Mouse (Mus musculus) embryonic facial prominence, embryonic 10.5 days (tissue): ENCODE measurements around the gene Pdia4. TPM values are rescaled to one million over a fixed set of nuclear protein-coding genes. Genes with fewer than 3 reads are reported as not detected.
"Not testable (repeated sequence)": the region's sequence is repeated elsewhere in the genome, so short reads cannot be mapped to it uniquely, and the experiment has no call there.

Experiments
- DNase-seq: peaks from one replicate; pipeline ENCODE4 v3.0.0-alpha.2; 2017; ENCODE audit warnings: low spot score
- H3K27ac ChIP-seq: fragments of 300-500 bp; sonication (generic); replicated peaks from 2 replicates; pipeline ENCODE4 v1.5.1; 2016; ENCODE audit warnings: mild to moderate bottlenecking
- H3K27me3 ChIP-seq: fragments of 300-500 bp; sonication (generic); replicated peaks from 2 replicates; pipeline ENCODE4 v1.6.1; 2016; ENCODE audit warnings: low read depth, mild to moderate bottlenecking; ENCODE audit not compliant: poor library complexity, severe bottlenecking
- H3K36me3 ChIP-seq: fragments of 300-500 bp; sonication (generic); replicated peaks from 2 replicates; pipeline ENCODE4 v1.6.1; 2016; ENCODE audit warnings: mild to moderate bottlenecking, moderate library complexity
- H3K4me1 ChIP-seq: fragments of 300-500 bp; sonication (generic); 2 replicates; pipeline ENCODE4 v1.6.1; 2016
- H3K4me3 ChIP-seq: fragments of 300-500 bp; sonication (generic); 2 replicates; pipeline ENCODE4 v1.5.1; 2016; ENCODE audit warnings: mild to moderate bottlenecking, moderate library complexity
- H3K9me3 ChIP-seq: fragments of 300-500 bp; sonication (generic); 2 replicates; pipeline ENCODE4 v1.6.1; 2016; ENCODE audit warnings: mild to moderate bottlenecking
- WGBS: fragments of 180-500 bp; shearing (Covaris S2); methylation state at CpG from one replicate; pipeline ENCODE4 v1.1.7; 2016; 5-methylcytosine and 5-hydroxymethylcytosine counted together
- polyA plus RNA-seq: library from polyadenylated mRNA; unstranded; fragments of >200 nt; fragmentation: Nextera tagmentation; extraction: Ambion mirVana; gene quantifications from 2 replicates; pipeline ENCODE4 v1.2.1, GENCODE M21; 2016

The Pdia4 gene
- polyA plus RNA-seq = 323 and 333 TPM in 2 replicates

DNA sequence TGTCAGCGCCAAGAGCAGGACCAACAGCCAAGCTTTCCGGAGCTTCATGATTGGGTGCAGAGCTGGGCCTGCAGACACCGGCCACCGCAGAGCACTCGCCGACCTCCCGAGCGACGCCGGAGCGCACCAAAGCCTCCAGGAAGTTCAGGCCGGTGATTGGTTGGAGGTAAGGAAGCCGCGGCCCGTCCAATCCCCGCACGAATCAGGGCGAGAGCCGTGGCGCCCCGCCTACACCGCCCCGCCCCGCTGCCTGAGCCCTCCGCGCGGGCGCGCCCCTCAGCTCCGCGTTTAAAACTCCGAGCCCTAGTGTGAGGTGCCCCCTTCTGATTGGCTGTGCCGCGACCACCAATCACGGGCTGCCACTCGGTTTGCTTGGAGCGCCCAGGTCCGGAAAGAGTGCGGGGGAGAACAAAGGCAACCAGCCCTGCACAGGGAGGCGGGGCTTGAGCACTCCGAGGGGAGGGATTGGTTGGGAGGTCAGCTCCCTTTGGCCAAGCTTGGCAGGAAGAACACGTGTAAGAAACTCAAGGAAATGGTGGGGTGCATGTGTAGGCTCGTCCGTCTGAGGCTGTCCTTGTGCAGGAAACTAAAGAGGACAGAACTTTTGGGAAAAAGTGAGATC is at the start of gene Pdia4:
Gene Pdia4 (minus strand): TSS at position 174 of the 622 bp plus-strand sequence.
- peaks cover 35% of the 10 kb centered on the region for H3K36me3 ChIP-seq
- H3K9me3 ChIP-seq = no peaks in the 10 kb centered on the region
- peak within 1 kb of the TSS; percentile 85 for H3K4me3 ChIP-seq
- H3K27ac ChIP-seq = peak within 1 kb of the TSS; percentile 95
- peaks cover 36% of the 10 kb centered on the region for H3K4me1 ChIP-seq
- peak; percentile 100 for DNase-seq
- H3K27me3 ChIP-seq = no peaks in the 10 kb centered on the region
- WGBS = under 1% methylated on average over 44 of the region's 44 CpGs

DNA sequence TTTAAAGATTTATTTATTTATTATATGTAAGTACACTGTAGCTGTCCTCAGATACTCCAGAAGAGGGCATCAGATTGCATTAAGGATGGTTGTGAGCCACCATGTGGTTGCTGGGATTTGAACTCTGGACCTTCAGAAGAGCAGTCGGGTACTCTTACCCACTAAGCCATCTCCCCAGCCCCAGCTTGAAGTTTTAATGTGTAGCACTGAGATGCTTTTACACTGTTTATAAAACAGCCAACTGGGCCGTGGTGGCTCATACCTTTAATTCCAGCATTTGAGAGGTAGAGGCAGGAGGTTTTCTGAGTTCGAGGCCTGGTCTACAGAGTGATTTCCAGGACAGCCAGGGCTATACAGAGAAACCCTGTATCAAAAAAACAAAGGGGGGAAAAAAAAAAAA is 44.5 kb upstream of the Pdia4 start:
- H3K27ac ChIP-seq, H3K27me3 ChIP-seq, H3K4me3 ChIP-seq, H3K4me1 ChIP-seq, H3K9me3 ChIP-seq, DNase-seq: not testable (repeated sequence)
- 88% methylated on average over 3 of the region's 3 CpGs for WGBS
- peaks cover 53% of the 10 kb centered on the region for H3K36me3 ChIP-seq

- no peaks in the 10 kb centered on the region for H3K27me3 ChIP-seq
- no peaks in the 10 kb centered on the region for H3K9me3 ChIP-seq
- no peak overlapping the region for H3K4me3 ChIP-seq
- DNase-seq = no peak
- WGBS = 93% methylated on average over 6 of the region's 6 CpGs
- peaks cover 48% of the 10 kb centered on the region for H3K36me3 ChIP-seq
- H3K27ac ChIP-seq = no peak overlapping the region
- no peaks in the 10 kb centered on the region for H3K4me1 ChIP-seq
These were observed 44.0 kb upstream of the Pdia4 start for GRCm38 (mm10) chr6:47857241-47857640.

GRCm38 (mm10) chr6:47845779-47846178 is 32.5 kb upstream of the Pdia4 start:
- Histone ChIP-seq H3K27ac (no peak overlapping the region), H3K27me3 (no peaks in the 10 kb centered on the region), H3K36me3 (peaks cover 9% of the 10 kb centered on the region), H3K4me1 (no peaks in the 10 kb centered on the region), H3K4me3 (no peak overlapping the region), H3K9me3 (no peaks in the 10 kb centered on the region)
- no peak for DNase-seq

DNA sequence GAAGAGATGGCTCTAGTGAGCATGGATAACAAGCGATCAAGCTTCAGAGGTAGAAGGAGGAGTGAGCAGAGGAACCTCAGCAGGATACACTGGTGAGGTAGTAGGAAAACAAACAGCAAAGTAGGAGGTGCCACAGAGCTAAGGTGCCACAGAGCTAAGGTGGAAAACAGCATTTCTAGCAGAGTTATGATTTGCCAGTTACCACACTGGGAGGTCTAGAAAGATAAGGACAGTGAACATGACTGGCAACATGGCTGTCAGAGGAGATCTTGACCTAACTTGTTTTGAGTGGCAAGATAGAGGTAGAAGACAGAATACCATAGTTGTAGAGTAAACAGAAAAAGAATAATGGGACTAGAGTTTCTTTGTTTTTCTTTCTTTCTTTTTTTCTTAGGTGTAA is 29.1 kb upstream of the Pdia4 start:
- no peak for DNase-seq
- Histone ChIP-seq H3K4me3 (no peak overlapping the region), H3K9me3 (no peaks in the 10 kb centered on the region), H3K36me3 (peaks cover 17% of the 10 kb centered on the region), H3K27ac (no peak overlapping the region), H3K27me3 (no peaks in the 10 kb centered on the region), H3K4me1 (no peaks in the 10 kb centered on the region)
- WGBS = 88% methylated on average over 1 of the region's 1 CpGs

GRCm38 (mm10) chr6:47841831-47842230 is 28.6 kb upstream of the Pdia4 start:
- Histone ChIP-seq H3K4me1 (no peaks in the 10 kb centered on the region), H3K27ac (no peak overlapping the region), H3K9me3 (no peaks in the 10 kb centered on the region), H3K27me3 (no peaks in the 10 kb centered on the region), H3K36me3 (peaks cover 15% of the 10 kb centered on the region), H3K4me3 (no peak overlapping the region)
- WGBS = 93% methylated on average over 2 of the region's 2 CpGs
- DNase-seq = no peak

GRCm38 (mm10) chr6:47841077-47841476 is 27.8 kb upstream of the Pdia4 start:
- 89% methylated on average over 1 of the region's 1 CpGs for WGBS
- no peak for DNase-seq

DNA sequence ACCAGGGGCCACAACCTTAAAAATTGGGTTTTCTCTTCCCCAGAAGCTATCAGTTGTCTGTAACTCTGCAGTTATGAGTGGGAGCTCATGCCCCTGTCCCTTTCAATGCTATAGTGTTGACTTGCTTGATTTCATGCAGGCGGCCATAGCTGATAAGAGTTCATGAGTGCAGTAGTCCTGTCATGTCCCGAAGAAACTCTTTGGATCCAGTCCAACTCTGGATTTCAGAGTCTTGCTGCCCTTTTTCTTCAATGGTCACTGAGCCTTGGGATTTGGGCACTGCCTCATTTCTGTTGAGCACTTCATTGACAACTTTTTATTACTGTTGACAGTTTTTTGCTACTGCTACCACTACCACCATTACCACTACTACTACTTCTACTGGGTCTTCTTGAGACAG is 24.4 kb upstream of the Pdia4 start:
- WGBS = 89% methylated on average over 2 of the region's 2 CpGs
- DNase-seq = no peak

More at GRCm38 (mm10) chr6:47841077-47841476, 27.8 kb upstream of the Pdia4 start:
- peaks cover 10% of the 10 kb centered on the region for H3K36me3 ChIP-seq
- peaks cover 7% of the 10 kb centered on the region for H3K4me1 ChIP-seq
- H3K9me3 ChIP-seq = no peaks in the 10 kb centered on the region
- no peak overlapping the region for H3K4me3 ChIP-seq
- H3K27ac ChIP-seq = no peak overlapping the region
- H3K27me3 ChIP-seq = no peaks in the 10 kb centered on the region

DNA sequence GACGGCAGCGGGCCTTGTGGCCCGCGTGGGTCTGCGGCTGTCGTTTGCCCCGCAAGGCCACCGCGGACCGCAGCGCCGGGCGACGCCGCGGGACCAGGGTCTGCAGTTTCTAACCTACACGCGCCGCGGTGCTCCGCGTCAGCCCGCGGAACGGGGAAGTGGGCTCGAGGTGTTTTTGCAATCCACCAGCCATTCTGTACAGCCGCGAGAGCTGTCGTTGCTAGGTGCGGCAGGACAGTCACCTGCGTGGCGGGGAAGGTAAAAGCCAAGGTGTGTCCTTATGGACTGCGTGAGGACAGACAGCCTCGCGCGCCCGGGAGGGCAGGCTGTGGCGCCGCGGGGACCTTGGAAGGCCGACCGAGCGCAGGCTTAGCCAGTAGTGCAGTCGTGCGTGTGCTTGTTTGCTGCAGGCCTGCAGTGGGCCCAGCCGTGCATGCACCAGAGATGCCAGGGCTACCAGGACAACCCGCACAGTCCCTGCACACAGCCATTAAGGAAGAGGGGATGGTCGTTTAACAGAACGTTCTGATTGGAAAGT is 22.8 kb upstream of the Pdia4 start:
- peak overlapping the region; percentile 75 for H3K4me3 ChIP-seq
- no peaks in the 10 kb centered on the region for H3K9me3 ChIP-seq
- DNase-seq = peak; percentile 72
- H3K27me3 ChIP-seq = no peaks in the 10 kb centered on the region
- WGBS = under 1% methylated on average over 49 of the region's 49 CpGs
- H3K36me3 ChIP-seq = peaks cover 10% of the 10 kb centered on the region
- peaks cover 10% of the 10 kb centered on the region for H3K4me1 ChIP-seq
- H3K27ac ChIP-seq = peak overlapping the region; percentile 88

More for the DNA sequence above, 24.4 kb upstream of the Pdia4 start:
- no peak overlapping the region for H3K4me3 ChIP-seq
- no peaks in the 10 kb centered on the region for H3K9me3 ChIP-seq
- H3K36me3 ChIP-seq = peaks cover 10% of the 10 kb centered on the region
- H3K27ac ChIP-seq = no peak overlapping the region
- no peaks in the 10 kb centered on the region for H3K27me3 ChIP-seq
- H3K4me1 ChIP-seq = peaks cover 10% of the 10 kb centered on the region

GRCm38 (mm10) chr6:47835482-47835983 is 22.3 kb upstream of the Pdia4 start, which contains the start of gene Zfp398:
Gene Zfp398, plus strand, starts transcription at chr6:47835661.
- Histone ChIP-seq H3K4me3 (peak within 1 kb of the TSS; percentile 75), H3K4me1 (peaks cover 15% of the 10 kb centered on the region), H3K27me3 (no peaks in the 10 kb centered on the region), H3K27ac (peak within 1 kb of the TSS; percentile 88), H3K9me3 (no peaks in the 10 kb centered on the region), H3K36me3 (peaks cover 5% of the 10 kb centered on the region)
- DNase-seq = peak; percentile 98
- WGBS = under 1% methylated on average over 52 of the region's 52 CpGs

DNA sequence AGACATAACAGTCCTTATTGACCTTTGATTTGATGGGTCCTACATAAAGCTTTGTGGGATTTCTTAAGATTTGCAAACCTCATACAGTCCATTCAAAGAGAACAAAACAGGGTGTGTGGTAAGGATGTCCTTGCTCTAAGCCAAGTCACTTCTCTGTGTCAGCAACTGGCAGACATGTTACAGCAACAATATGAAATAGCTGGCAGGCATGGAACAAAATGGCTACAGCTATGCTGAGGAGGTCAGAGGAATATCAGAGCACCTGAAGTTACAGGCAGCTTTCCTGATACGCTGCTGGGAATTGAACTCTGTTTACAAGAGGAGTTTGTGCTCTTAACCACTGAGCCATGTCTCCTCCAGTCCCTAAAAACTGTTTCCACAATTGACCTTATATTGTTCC is 19.0 kb upstream of the Pdia4 start:
- no peak overlapping the region for H3K27ac ChIP-seq
- H3K27me3 ChIP-seq = no peaks in the 10 kb centered on the region
- H3K36me3 ChIP-seq = no peaks in the 10 kb centered on the region
- no peaks in the 10 kb centered on the region for H3K9me3 ChIP-seq
- H3K4me1 ChIP-seq = peaks cover 19% of the 10 kb centered on the region
- H3K4me3 ChIP-seq = no peak overlapping the region
- DNase-seq = no peak
- WGBS = 80% methylated on average over 1 of the region's 1 CpGs

DNA sequence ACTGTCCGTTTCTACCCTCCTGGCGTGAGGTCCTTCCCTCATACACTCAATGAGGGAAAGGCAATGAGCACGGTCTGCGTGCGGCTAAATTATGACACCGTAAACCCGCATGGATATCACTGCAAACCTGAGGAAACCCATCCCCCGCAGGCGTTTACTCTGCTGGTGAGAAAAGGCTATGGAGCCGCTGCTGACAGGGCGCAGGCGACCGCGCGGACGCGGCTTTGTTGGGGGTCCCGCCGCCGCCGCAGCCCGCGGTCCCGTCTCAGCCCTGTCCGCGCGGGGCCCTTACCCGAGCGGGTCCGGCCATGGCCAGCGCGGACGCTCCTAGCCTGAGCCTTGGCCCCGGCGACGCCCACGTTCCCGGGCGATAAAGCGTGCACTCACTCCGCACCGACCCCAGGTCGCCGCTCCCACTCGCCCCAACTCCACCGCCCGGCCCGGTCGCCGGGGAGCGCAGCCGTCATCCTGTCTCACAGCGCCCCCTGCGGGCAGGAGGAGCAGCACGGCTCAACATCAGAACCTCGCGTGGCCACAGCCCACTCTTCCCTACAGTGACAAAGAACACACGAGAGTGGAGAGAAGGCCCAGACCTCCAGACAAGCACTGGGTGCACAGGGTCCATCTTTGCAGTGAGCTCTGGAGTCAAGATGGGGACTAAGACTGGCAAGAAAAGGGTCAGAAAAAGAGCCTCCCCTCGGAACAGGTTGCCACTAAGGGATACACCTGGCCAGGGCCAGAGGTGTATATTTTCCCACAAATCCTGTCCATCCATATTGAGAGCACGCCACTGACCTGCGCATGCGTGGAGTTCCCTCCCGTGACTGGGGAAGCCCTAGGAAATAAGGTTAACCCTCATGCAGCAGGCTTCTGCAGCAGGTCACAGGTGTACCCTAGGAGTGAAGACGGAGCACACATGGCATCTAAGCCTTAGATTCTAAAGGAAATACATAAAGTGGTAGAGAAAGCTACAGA is 17.2 kb upstream of the Pdia4 start, which contains the start of gene Zfp786:
Gene Zfp786 (minus strand): TSS at position 764 of the 975 bp plus-strand sequence.
- DNase-seq = peak; percentile 95
- H3K27me3 ChIP-seq = no peaks in the 10 kb centered on the region
- H3K4me1 ChIP-seq = peaks cover 10% of the 10 kb centered on the region
- H3K4me3 ChIP-seq = peak within 1 kb of the TSS; percentile 85
- H3K36me3 ChIP-seq = peaks cover 10% of the 10 kb centered on the region; the same call in 1 of the 2 replicates
- WGBS = 2% methylated on average over 64 of the region's 64 CpGs
- H3K27ac ChIP-seq = peak within 1 kb of the TSS; percentile 95
- H3K9me3 ChIP-seq = no peaks in the 10 kb centered on the region
